Mouse (Mus musculus): ENCODE results near the gene Spaca3. TPM values are rescaled to one million over a fixed set of nuclear protein-coding genes. Genes with fewer than 3 reads are reported as not detected.

Spaca3 gene
- not detected in 2 replicates for polyA plus RNA-seq (2016; fragmentation: Nextera tagmentation; extraction: Ambion mirVana)

DNA sequence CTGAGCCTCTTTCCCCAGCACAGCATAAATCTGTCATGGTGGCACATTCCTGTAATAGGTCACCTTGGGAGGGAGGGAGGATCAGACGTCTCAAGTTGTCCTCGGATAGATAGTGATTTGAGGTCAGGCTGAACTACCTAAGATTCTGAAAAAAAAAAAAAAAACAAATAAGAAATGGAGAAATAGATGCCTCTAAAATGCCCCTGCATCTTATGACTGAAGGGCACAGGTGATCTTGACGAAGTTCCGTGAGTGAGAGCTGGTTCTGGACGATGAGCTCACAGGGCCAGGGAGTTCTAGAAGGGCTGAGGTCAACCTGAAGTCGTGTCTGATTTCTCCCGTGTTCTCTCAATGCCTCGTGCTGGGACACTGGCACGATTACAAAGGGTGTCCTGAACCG, at the start of gene Spaca3:
Spaca3 (plus strand) TSS at position 301 of the 400 bp plus-strand sequence.
- Histone ChIP-seq H3K9me3 (no peaks in the 10 kb centered on the region), H3K4me2 (replicated peaks) (no peak within 1 kb of the TSS), H3K36me3 (no peaks in the 10 kb centered on the region), H3K27me3 (replicated peaks) (no peaks in the 10 kb centered on the region), H3K27ac (no peak within 1 kb of the TSS), H3K4me3 (no peak within 1 kb of the TSS), H3K9ac (no peak within 1 kb of the TSS), H3K4me1 (no peaks in the 10 kb centered on the region)
- 83% methylated on average over 10 of the region's 10 CpGs for WGBS
- ATAC-seq (ENCODE audit: low FRiP score, low read depth): no peak

DNA sequence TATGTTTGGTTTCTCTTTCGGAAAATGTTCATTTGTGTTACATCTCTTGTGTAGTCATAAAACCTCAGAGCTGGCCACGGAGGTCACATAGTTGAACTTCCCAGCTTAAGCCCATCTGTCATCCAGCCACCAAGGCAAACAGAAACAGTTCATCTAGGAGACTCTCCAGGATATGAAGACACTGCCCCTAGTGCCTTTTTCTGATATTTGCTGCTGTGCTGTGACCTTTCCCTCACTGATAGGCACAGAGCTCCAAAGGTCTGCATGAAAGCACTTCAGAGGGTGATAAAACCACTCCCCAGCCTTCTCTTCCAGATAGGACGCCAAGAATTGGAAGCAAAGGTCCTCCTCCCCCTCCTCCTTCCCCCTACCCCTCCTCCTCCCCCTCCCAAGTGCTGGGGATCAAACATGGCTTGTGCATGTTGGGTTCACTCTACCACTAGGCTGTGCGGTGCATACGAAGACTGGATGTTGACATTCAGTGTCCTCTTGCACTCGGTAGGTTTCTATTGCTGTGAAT, 49.6 kb upstream of the Spaca3 start:
- Histone ChIP-seq H3K36me3 (no peaks in the 10 kb centered on the region; the same call in 1 of the 2 replicates), H3K9me3 (0 out of 2 replicates have a peak, but pooled peaks cover 5% of the 10 kb centered on the region), H3K4me1 (peaks cover 21% of the 10 kb centered on the region), H3K27ac (no peak overlapping the region), H3K9ac (no peak overlapping the region), H3K4me3 (no peak overlapping the region), H3K4me2 (replicated peaks) (no peak overlapping the region), H3K27me3 (replicated peaks) (no peaks in the 10 kb centered on the region)
- no peak for ATAC-seq (ENCODE audit: low FRiP score, low read depth)
- 74% methylated on average over 6 of the region's 6 CpGs for WGBS

DNA sequence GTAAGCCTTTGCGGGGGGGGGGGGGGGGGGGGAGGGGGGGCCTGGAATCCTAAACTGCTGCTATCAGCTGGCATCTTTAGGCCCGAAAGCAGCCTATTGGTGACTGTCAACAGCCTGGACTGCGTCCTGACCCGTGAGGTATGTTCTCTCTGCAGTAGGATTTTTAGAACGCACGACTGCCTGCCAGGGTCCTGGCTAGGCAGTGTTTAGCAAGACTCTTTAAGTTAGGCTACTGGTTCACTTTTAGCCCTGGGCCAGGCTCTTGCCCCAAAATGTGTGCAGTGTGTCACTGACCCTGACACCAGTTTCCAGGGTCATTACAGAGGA, 48.5 kb upstream of the Spaca3 start:
- H3K4me3 ChIP-seq: peak overlapping the region; percentile 56
- ATAC-seq (ENCODE audit: low FRiP score, low read depth): 0 out of 2 replicates have a peak, but pooled peaks have one; percentile 23
- peaks cover 21% of the 10 kb centered on the region for H3K4me1 ChIP-seq
- 0 out of 2 replicates have a peak, but pooled peaks cover 5% of the 10 kb centered on the region for H3K9me3 ChIP-seq
- H3K9ac ChIP-seq: peak overlapping the region; percentile 90
- H3K27ac ChIP-seq: no peak overlapping the region
- 44% methylated on average over 5 of the region's 6 CpGs for WGBS
- peak overlapping the region; percentile 92 for H3K4me2 ChIP-seq (replicated peaks)
- H3K27me3 ChIP-seq (replicated peaks): no peaks in the 10 kb centered on the region
- peaks cover 6% of the 10 kb centered on the region for H3K36me3 ChIP-seq

GRCm38 (mm10) chr11:80809993-80810821, 48.0 kb upstream of the Spaca3 start, which contains the start of gene Tmem98:
Gene Tmem98 (plus strand): TSS chr11:80810175.
- 1% methylated on average over 54 of the region's 54 CpGs for WGBS
- Histone ChIP-seq H3K4me3 (peak within 1 kb of the TSS; percentile 56), H3K9ac (peak within 1 kb of the TSS; percentile 90), H3K36me3 (peaks cover 12% of the 10 kb centered on the region), H3K4me1 (peaks cover 21% of the 10 kb centered on the region), H3K4me2 (replicated peaks) (peak within 1 kb of the TSS; percentile 92), H3K27ac (peak within 1 kb of the TSS; percentile 37; the same call in 1 of the 2 replicates), H3K9me3 (0 out of 2 replicates have a peak, but pooled peaks cover 2% of the 10 kb centered on the region), H3K27me3 (replicated peaks) (no peaks in the 10 kb centered on the region)
- peak; percentile 81 for ATAC-seq (ENCODE audit: low FRiP score, low read depth)

- Histone ChIP-seq H3K27ac (no peak overlapping the region), H3K36me3 (peaks cover 21% of the 10 kb centered on the region), H3K9me3 (no peaks in the 10 kb centered on the region), H3K4me2 (replicated peaks) (peak overlapping the region; percentile 92), H3K4me3 (peak overlapping the region; percentile 56), H3K9ac (peak overlapping the region; percentile 90; the same call in 1 of the 2 replicates), H3K27me3 (replicated peaks) (no peaks in the 10 kb centered on the region), H3K4me1 (peaks cover 21% of the 10 kb centered on the region)
- 0 out of 2 replicates have a peak, but pooled peaks have one; percentile 4 for ATAC-seq (ENCODE audit: low FRiP score, low read depth)
- WGBS: 13% methylated on average over 5 of the region's 5 CpGs
Measured at GRCm38 (mm10) chr11:80811156-80811555, 47.0 kb upstream of the Spaca3 start.

DNA sequence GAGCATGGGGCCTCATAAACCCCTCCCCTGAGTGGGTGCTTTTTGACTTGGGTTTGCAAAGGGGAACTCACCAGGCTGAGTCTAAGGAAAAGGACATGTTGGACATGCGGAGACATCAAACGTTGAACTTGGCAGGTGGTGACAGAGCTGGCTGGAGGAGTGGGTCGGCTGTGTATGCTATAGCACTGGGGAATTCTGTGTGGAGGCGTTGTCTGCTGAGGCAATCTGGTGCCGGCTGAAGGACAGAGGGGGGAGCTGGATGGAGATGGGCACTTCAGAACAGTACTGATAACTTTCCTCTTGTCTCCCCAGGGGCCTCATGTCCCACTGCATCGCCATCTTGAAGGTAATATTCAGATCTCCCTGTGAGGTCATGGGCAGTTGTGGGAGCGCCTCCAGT, 42.8 kb upstream of the Spaca3 start:
- H3K36me3 ChIP-seq: peaks cover 28% of the 10 kb centered on the region

DNA sequence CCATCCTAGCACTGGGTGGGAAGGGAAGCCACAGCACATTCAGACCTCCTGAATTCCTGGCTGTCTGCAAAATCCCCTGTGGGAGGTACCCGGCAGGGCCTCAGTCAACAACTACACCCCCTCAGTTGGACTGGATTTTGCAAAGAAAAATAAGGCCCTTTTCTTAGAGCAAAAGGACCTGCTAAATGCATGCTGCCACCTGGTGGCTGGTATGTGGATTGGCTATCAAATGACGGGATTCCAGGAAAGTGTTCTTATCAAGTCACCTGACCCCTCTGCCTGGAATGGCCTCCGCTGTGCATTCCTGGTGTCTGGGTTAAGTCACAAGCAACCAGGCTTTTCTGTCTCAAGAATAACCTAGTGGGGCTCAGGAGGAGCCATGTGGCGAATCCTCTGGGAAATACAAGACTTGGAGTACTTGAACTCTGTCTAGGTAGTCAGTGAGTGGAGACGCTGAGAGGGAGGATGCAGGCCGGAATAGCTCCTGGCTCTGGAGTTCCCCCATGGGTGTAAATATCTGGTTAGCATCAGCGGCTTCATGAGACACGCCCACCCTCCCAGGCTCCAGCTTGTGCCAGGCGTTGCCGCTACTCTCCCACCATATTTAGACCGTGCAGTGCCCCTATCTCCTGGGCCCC, 40.0 kb upstream of the Spaca3 start:
- peaks cover 43% of the 10 kb centered on the region for H3K36me3 ChIP-seq
- H3K4me2 ChIP-seq (replicated peaks): no peak overlapping the region
- no peak overlapping the region for H3K4me3 ChIP-seq
- no peak overlapping the region for H3K27ac ChIP-seq
- H3K9me3 ChIP-seq: no peaks in the 10 kb centered on the region
- H3K4me1 ChIP-seq: no peaks in the 10 kb centered on the region
- no peak for ATAC-seq (ENCODE audit: low FRiP score, low read depth)
- H3K9ac ChIP-seq: no peak overlapping the region
- no peaks in the 10 kb centered on the region for H3K27me3 ChIP-seq (replicated peaks)
- WGBS: 49% methylated on average over 11 of the region's 11 CpGs

More for the DNA sequence above, 42.8 kb upstream of the Spaca3 start:
- Histone ChIP-seq H3K4me3 (no peak overlapping the region), H3K27ac (no peak overlapping the region), H3K9ac (no peak overlapping the region), H3K9me3 (no peaks in the 10 kb centered on the region), H3K27me3 (replicated peaks) (no peaks in the 10 kb centered on the region), H3K4me1 (peaks cover 13% of the 10 kb centered on the region), H3K4me2 (replicated peaks) (no peak overlapping the region)
- 90% methylated on average over 7 of the region's 7 CpGs for WGBS
- ATAC-seq (ENCODE audit: low FRiP score, low read depth): no peak

DNA sequence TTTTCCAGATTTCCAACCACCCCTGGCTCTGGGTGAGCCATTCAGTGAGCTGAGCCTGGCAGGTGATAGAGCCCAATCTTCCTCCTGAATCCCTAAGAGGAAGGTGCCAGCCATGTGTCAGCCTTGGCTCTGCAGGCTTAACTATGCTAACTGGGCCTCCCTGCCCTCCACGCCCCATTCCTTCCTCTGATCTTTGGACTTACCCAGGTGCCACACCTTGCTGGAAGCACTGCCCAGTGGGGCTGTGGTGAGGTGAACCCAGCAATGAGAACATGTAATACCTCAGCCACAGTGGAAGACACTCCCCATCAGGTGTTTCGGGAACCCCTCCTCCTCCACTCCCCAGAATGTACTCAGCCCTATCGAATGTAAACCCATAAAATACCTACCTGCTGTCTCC, 38.1 kb upstream of the Spaca3 start:
- H3K27me3 ChIP-seq (replicated peaks): no peaks in the 10 kb centered on the region
- no peak for ATAC-seq (ENCODE audit: low FRiP score, low read depth)
- 82% methylated on average over 3 of the region's 3 CpGs for WGBS
- H3K27ac ChIP-seq: no peak overlapping the region
- H3K9ac ChIP-seq: no peak overlapping the region
- no peaks in the 10 kb centered on the region for H3K4me1 ChIP-seq
- H3K4me3 ChIP-seq: no peak overlapping the region
- H3K4me2 ChIP-seq (replicated peaks): no peak overlapping the region
- H3K36me3 ChIP-seq: peaks cover 32% of the 10 kb centered on the region
- H3K9me3 ChIP-seq: no peaks in the 10 kb centered on the region

DNA sequence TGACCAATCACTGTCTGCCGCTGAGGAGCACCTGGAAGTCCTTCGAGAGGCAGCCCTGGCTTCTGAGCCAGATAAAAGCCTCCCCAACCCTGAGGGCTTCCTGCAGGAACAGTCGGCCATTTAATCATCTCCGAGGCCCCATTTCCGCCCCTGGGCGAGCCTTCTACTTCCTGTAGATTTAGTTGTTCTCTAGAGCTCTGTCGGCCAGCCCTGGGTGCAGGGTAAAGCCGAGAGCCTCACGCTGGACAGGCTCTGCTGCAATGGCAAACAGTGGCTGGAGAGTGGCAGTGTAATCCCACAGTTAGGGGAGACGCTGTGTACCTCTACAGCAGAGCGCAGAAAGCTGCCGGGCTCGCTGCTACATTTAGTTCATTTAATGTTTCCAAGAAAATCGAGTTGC, 36.9 kb upstream of the Spaca3 start:
- no peaks in the 10 kb centered on the region for H3K9me3 ChIP-seq
- H3K4me2 ChIP-seq (replicated peaks): no peak overlapping the region
- no peaks in the 10 kb centered on the region for H3K27me3 ChIP-seq (replicated peaks)
- peaks cover 22% of the 10 kb centered on the region for H3K36me3 ChIP-seq
- no peak overlapping the region for H3K9ac ChIP-seq
- H3K27ac ChIP-seq: no peak overlapping the region
- no peak overlapping the region for H3K4me3 ChIP-seq
- no peak for ATAC-seq (ENCODE audit: low FRiP score, low read depth)
- no peaks in the 10 kb centered on the region for H3K4me1 ChIP-seq
- 62% methylated on average over 14 of the region's 14 CpGs for WGBS

DNA sequence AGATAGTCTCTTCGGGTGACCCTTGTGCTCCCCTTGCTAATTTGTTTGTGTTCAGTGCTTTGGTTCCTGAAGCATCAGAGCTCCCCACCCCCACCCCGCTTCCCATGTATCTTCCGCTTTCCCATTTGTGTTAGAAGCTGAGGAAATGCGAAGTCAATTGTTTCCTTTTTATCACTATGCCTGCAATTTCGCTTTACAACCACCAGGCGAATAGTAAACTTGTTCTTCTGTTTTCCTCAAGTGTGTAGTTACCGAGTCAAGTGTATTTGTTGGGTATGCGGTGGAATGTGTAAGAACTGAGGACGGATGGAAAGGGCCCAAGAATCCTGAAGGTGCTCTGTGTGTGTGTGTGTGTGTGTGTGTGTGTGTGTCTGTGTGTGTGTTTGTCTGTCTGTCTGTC, 36.4 kb upstream of the Spaca3 start:
- no peak overlapping the region for H3K4me2 ChIP-seq (replicated peaks)
- no peaks in the 10 kb centered on the region for H3K27me3 ChIP-seq (replicated peaks)
- no peak overlapping the region for H3K9ac ChIP-seq
- 74% methylated on average over 9 of the region's 9 CpGs for WGBS
- H3K36me3 ChIP-seq: peaks cover 20% of the 10 kb centered on the region
- H3K27ac ChIP-seq: no peak overlapping the region
- no peak for ATAC-seq (ENCODE audit: low FRiP score, low read depth)
- H3K4me3 ChIP-seq: no peak overlapping the region
- H3K9me3 ChIP-seq: no peaks in the 10 kb centered on the region
- H3K4me1 ChIP-seq: no peaks in the 10 kb centered on the region

DNA sequence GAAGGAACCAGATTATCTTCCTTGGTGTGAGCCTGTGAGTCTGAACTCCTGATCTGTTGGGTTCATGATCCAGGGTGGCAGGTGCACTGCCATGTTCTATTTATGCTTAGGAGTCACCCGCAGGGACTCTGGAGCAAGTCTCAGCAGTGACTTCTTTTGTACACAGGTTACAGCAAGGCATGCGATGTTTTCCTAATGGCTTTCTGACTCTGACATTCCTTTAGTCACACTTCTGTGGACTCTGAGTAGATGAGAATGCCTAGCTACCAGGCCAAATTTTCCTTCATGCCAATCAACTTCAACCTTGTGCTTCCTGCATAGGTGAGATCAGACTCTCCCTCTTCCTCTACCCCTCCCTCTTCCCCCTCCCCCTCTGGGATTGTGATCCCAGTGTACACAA, 22.8 kb upstream of the Spaca3 start:
- Histone ChIP-seq H3K36me3 (no peaks in the 10 kb centered on the region), H3K4me1 (no peaks in the 10 kb centered on the region), H3K9me3 (no peaks in the 10 kb centered on the region), H3K27me3 (replicated peaks) (no peaks in the 10 kb centered on the region), H3K9ac (no peak overlapping the region), H3K4me3 (no peak overlapping the region), H3K4me2 (replicated peaks) (no peak overlapping the region), H3K27ac (no peak overlapping the region)
- WGBS: 81% methylated on average over 2 of the region's 2 CpGs
- no peak for ATAC-seq (ENCODE audit: low FRiP score, low read depth)

- H3K4me1 ChIP-seq: no peaks in the 10 kb centered on the region
- no peak overlapping the region for H3K4me2 ChIP-seq (replicated peaks)
- no peak for ATAC-seq (ENCODE audit: low FRiP score, low read depth)
- H3K27me3 ChIP-seq (replicated peaks): no peaks in the 10 kb centered on the region
- no peaks in the 10 kb centered on the region for H3K36me3 ChIP-seq
- H3K27ac ChIP-seq: no peak overlapping the region
- no peak overlapping the region for H3K4me3 ChIP-seq
- WGBS: 85% methylated on average over 4 of the region's 4 CpGs
- no peaks in the 10 kb centered on the region for H3K9me3 ChIP-seq
- no peak overlapping the region for H3K9ac ChIP-seq
Measured at GRCm38 (mm10) chr11:80835841-80836240, 22.3 kb upstream of the Spaca3 start.

Measured in neural tube, embryonic 12.5 days (tissue).